Mouse (Mus musculus) intestine, embryonic 15.5 days (tissue): ENCODE results near the gene Gpx7. TPM values are rescaled to one million over a fixed set of nuclear protein-coding genes. Genes with fewer than 3 reads are reported as not detected.

Experiments used
- ATAC-seq: fragments of 200-750 bp; cut with Nextera tagmentation; 2 replicates; pipeline ENCODE4 v1.8.0; 2017; ENCODE audit warnings: moderate TSS enrichment, moderate library complexity
- H3K27ac ChIP-seq: fragments of 300-500 bp; sonication (generic); 2 replicates; pipeline ENCODE4 v1.5.1; 2015; ENCODE audit warnings: mild to moderate bottlenecking, inconsistent platforms
- H3K27me3 ChIP-seq: fragments of 300-500 bp; sonication (generic); replicated peaks from 2 replicates; pipeline ENCODE4 v1.6.1; 2015; ENCODE audit warnings: inconsistent platforms
- H3K36me3 ChIP-seq: fragments of 300-500 bp; sonication (generic); 2 replicates; pipeline ENCODE4 v1.6.1; 2015; ENCODE audit warnings: inconsistent platforms
- H3K4me1 ChIP-seq: fragments of 300-500 bp; sonication (generic); replicated peaks from 2 replicates; pipeline ENCODE4 v1.6.1; 2015; ENCODE audit warnings: inconsistent platforms
- H3K4me2 ChIP-seq: fragments of 300-500 bp; sonication (generic); replicated peaks from 2 replicates; pipeline ENCODE4 v1.6.1; 2015; ENCODE audit warnings: mild to moderate bottlenecking, inconsistent platforms
- H3K4me3 ChIP-seq: fragments of 300-500 bp; sonication (generic); replicated peaks from 2 replicates; pipeline ENCODE4 v1.5.1; 2015; ENCODE audit warnings: inconsistent platforms
- H3K9ac ChIP-seq: fragments of 300-500 bp; sonication (generic); 2 replicates; pipeline ENCODE4 v1.6.1; 2015; ENCODE audit warnings: inconsistent platforms
- H3K9me3 ChIP-seq: fragments of 300-500 bp; sonication (generic); 2 replicates; pipeline ENCODE4 v1.6.1; 2016; ENCODE audit warnings: inconsistent platforms
- WGBS: fragments of 180-500 bp; shearing (Covaris S2); methylation state at CpG from one replicate; pipeline ENCODE4 v1.1.7; 2015; 5-methylcytosine and 5-hydroxymethylcytosine counted together
- polyA plus RNA-seq: library from polyadenylated mRNA; unstranded; fragments of >200 nt; fragmentation: Nextera tagmentation; extraction: Ambion mirVana; gene quantifications from 2 replicates; pipeline ENCODE4 v1.2.1, GENCODE M21; 2015

The Gpx7 gene
- polyA plus RNA-seq, 1 experiment from 2014 or later = 42.6 TPM

GRCm38 (mm10) chr4:108427719-108428340 is 21.1 kb upstream of the Gpx7 start:
- Histone ChIP-seq H3K9me3 (no peaks in the 10 kb centered on the region), H3K9ac (no peak overlapping the region), H3K27ac (no peak overlapping the region), H3K36me3 (no peaks in the 10 kb centered on the region), H3K4me1 (peaks cover 18% of the 10 kb centered on the region), H3K4me3 (no peak overlapping the region), H3K27me3 (no peaks in the 10 kb centered on the region), H3K4me2 (no peak overlapping the region)
- ATAC-seq = peak; percentile 76
- WGBS = 32% methylated on average over 11 of the region's 11 CpGs

DNA sequence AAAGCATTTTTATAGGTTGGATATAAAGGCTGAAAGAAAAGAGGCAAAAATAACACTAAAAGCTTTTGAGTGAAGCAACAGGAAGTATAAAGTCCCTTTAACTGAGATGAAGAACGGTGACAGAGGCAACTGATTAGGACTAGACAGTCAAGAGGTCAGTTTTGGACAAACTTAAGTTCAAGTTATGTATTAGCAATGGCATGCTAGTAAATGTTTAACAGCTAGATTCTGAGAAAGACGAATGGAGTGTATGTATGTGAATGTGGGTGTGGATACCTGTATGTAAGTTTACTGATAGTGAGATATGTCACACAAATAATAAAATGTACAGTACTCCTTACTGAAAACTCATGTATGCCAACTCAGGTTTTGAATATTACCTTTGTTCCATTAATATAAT is 17.8 kb upstream of the Gpx7 start:
- no peaks in the 10 kb centered on the region for H3K27me3 ChIP-seq
- H3K9ac ChIP-seq = no peak overlapping the region
- no peaks in the 10 kb centered on the region for H3K36me3 ChIP-seq
- no peaks in the 10 kb centered on the region for H3K9me3 ChIP-seq
- ATAC-seq = peak; percentile 66
- H3K4me1 ChIP-seq = peaks cover 10% of the 10 kb centered on the region
- H3K27ac ChIP-seq = no peak overlapping the region
- no peak overlapping the region for H3K4me2 ChIP-seq
- no peak overlapping the region for H3K4me3 ChIP-seq
- WGBS = 48% methylated on average over 2 of the region's 2 CpGs

- 53% methylated on average over 8 of the region's 8 CpGs for WGBS
- no peak overlapping the region for H3K9ac ChIP-seq
- H3K36me3 ChIP-seq = no peaks in the 10 kb centered on the region
- H3K9me3 ChIP-seq = no peaks in the 10 kb centered on the region
- no peak overlapping the region for H3K4me3 ChIP-seq
- ATAC-seq = no peak
- H3K4me2 ChIP-seq = no peak overlapping the region
- peaks cover 8% of the 10 kb centered on the region for H3K4me1 ChIP-seq
- H3K27ac ChIP-seq = no peak overlapping the region
- H3K27me3 ChIP-seq = no peaks in the 10 kb centered on the region
Measured at GRCm38 (mm10) chr4:108407621-108408020, 860 bp upstream of the Gpx7 start.

DNA sequence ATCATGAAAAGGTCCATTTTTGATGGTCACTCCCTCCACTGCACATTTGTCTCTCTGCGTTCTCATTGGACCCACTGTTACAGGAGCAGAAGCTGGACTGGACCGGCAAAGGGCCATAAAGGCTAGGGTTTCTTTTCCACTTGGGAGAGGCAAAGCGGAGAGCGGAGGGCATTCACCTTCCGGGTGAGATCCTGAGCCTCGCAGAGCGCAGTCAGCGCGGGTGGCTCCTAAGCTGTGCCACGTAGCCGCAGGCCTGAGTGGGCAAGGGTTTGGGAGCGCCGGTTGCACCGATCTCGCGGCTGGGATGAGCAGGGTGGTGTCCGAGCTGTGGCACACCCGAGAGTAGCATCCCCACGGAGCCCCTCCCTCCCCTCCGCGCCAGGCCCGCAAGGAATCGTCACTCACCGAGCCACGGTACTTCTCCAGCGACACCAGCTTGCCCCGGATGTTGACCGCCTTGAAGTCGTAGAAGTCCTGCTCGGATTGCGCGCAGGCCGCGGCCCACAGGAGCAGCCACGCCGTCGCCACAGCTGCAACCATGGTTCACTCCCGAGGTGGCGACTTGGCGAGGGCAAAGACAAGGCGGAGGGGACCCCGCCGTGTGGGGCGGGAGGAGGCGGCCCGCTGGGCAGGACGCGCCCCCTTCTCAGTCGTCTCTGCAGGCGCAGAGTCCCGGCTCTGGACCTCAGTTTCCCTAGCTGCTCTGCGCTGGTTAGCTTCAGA is 462 bp downstream of the Gpx7 start:
- 5% methylated on average over 49 of the region's 52 CpGs for WGBS
- peak overlapping the region; percentile 57 for H3K9ac ChIP-seq
- H3K4me3 ChIP-seq = peak overlapping the region; percentile 50
- peaks cover 8% of the 10 kb centered on the region for H3K4me1 ChIP-seq
- H3K27ac ChIP-seq = peak overlapping the region; percentile 42
- no peaks in the 10 kb centered on the region for H3K27me3 ChIP-seq
- peak; percentile 78 for ATAC-seq
- peak overlapping the region; percentile 94 for H3K4me2 ChIP-seq
- no peaks in the 10 kb centered on the region for H3K9me3 ChIP-seq
- no peaks in the 10 kb centered on the region for H3K36me3 ChIP-seq

- Histone ChIP-seq H3K4me2 (peak overlapping the region; percentile 94), H3K9ac (peak overlapping the region; percentile 57; the same call in 1 of the 2 replicates), H3K9me3 (no peaks in the 10 kb centered on the region), H3K36me3 (no peaks in the 10 kb centered on the region), H3K27me3 (no peaks in the 10 kb centered on the region), H3K4me3 (peak overlapping the region; percentile 50), H3K27ac (no peak overlapping the region; the same call in 1 of the 2 replicates), H3K4me1 (peaks cover 8% of the 10 kb centered on the region)
- WGBS = 74% methylated on average over 3 of the region's 3 CpGs
- ATAC-seq = peak; percentile 70
Measured at GRCm38 (mm10) chr4:108405766-108406137, 1.0 kb downstream of the Gpx7 start.

DNA sequence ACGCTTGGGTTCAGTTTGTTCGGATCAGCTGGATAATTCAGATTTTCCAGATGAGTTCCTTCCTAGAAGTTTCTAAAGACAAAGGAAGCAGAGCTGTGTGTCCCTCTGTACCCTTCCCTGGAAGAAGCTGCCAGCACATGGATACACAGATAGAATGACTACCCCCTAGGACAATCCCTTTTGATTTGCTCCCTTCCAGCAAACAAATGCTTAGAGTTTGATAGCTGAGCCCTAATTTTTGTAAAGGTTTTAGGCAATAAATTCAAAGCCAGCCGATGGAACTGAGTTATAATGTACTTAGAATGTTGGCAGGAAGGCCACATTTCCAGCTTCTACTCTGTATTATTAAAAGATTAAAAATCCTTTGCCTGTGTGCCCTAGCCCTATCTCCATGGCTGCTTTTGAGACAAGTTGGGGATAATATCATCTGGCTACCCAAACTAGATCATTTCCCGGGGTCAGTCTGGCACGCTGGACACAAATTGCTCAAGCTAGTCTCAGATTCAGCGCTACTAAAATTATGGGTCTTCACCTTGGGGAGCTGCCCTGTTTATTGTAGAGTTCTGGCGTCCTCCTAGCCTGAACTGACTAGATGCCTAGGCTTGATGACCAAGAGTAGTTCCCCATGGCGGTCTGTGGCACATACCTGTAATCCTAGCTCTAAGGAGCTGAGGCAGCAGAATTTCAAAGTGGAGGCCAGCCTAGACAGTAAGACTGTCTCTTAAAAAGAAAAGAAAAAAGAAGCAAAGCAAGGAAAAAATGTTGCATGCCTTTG is 2.7 kb downstream of the Gpx7 start:
- 87% methylated on average over 8 of the region's 8 CpGs for WGBS
- Histone ChIP-seq H3K9me3 (no peaks in the 10 kb centered on the region), H3K27me3 (no peaks in the 10 kb centered on the region), H3K9ac (no peak overlapping the region), H3K36me3 (no peaks in the 10 kb centered on the region), H3K4me2 (no peak overlapping the region), H3K27ac (no peak overlapping the region), H3K4me3 (no peak overlapping the region), H3K4me1 (peaks cover 8% of the 10 kb centered on the region)
- no peak for ATAC-seq

- 87% methylated on average over 10 of the region's 10 CpGs for WGBS
- Histone ChIP-seq H3K27me3 (no peaks in the 10 kb centered on the region), H3K36me3 (no peaks in the 10 kb centered on the region), H3K9ac (no peak overlapping the region), H3K27ac (no peak overlapping the region), H3K4me3 (no peak overlapping the region), H3K9me3 (no peaks in the 10 kb centered on the region), H3K4me1 (no peaks in the 10 kb centered on the region), H3K4me2 (no peak overlapping the region)
- no peak for ATAC-seq
Measured at GRCm38 (mm10) chr4:108400395-108400794, 6.4 kb downstream of the Gpx7 start.

- H3K4me3 ChIP-seq = no peak overlapping the region
- 0 out of 2 replicates have a peak, but pooled peaks cover 4% of the 10 kb centered on the region for H3K4me1 ChIP-seq
- no peak overlapping the region for H3K4me2 ChIP-seq
- H3K9me3 ChIP-seq = no peaks in the 10 kb centered on the region
- no peaks in the 10 kb centered on the region for H3K27me3 ChIP-seq
- no peak overlapping the region for H3K27ac ChIP-seq
- no peak overlapping the region for H3K9ac ChIP-seq
- H3K36me3 ChIP-seq = no peaks in the 10 kb centered on the region
- no peak for ATAC-seq
Measured at GRCm38 (mm10) chr4:108394236-108394635, 12.5 kb downstream of the Gpx7 start.

GRCm38 (mm10) chr4:108392558-108392957 is 14.2 kb downstream of the Gpx7 start:
- H3K27me3 ChIP-seq = no peaks in the 10 kb centered on the region
- no peak overlapping the region for H3K4me2 ChIP-seq
- H3K9me3 ChIP-seq = no peaks in the 10 kb centered on the region
- no peaks in the 10 kb centered on the region for H3K36me3 ChIP-seq
- no peak overlapping the region for H3K27ac ChIP-seq
- peak; percentile 26; the same call in 1 of the 2 replicates for ATAC-seq
- 61% methylated on average over 2 of the region's 2 CpGs for WGBS
- H3K4me1 ChIP-seq = peaks cover 11% of the 10 kb centered on the region; the same call in 1 of the 2 replicates
- H3K4me3 ChIP-seq = no peak overlapping the region
- no peak overlapping the region for H3K9ac ChIP-seq

GRCm38 (mm10) chr4:108391124-108391523 is 15.6 kb downstream of the Gpx7 start:
- H3K27ac ChIP-seq = peak overlapping the region; percentile 45
- no peaks in the 10 kb centered on the region for H3K36me3 ChIP-seq
- peaks cover 11% of the 10 kb centered on the region; the same call in 1 of the 2 replicates for H3K4me1 ChIP-seq
- no peak overlapping the region for H3K4me3 ChIP-seq
- H3K9ac ChIP-seq = no peak overlapping the region
- peak; percentile 75 for ATAC-seq
- H3K9me3 ChIP-seq = no peaks in the 10 kb centered on the region
- WGBS = 66% methylated on average over 5 of the region's 5 CpGs
- H3K4me2 ChIP-seq = 0 out of 2 replicates have a peak overlapping the region, but pooled peaks have one; percentile 3
- no peaks in the 10 kb centered on the region for H3K27me3 ChIP-seq

DNA sequence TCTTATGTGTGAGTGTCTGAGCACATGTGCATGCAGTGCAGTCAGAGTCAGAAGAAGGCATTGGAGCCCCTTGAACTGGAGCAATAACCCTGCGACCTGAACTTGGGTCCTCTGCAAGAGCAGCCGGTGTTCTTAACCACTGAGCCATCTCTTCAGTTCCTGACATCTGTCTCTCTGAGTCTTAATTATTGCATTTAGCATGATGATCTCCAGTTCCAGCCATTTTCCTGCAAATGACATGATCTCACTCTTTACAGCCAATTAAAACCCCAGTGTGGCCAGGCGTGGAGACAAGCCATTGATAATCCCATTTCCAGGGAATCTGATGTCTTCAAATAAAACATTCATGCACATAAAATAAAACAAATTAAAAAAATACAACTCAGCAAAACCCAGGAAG is 18.0 kb downstream of the Gpx7 start:
- Histone ChIP-seq H3K4me3 (no peak overlapping the region), H3K27me3 (peaks cover 6% of the 10 kb centered on the region; the same call in 1 of the 2 replicates), H3K4me1 (peaks cover 11% of the 10 kb centered on the region; the same call in 1 of the 2 replicates), H3K9ac (no peak overlapping the region), H3K27ac (no peak overlapping the region), H3K4me2 (no peak overlapping the region), H3K36me3 (no peaks in the 10 kb centered on the region), H3K9me3 (no peaks in the 10 kb centered on the region)
- no peak for ATAC-seq
- 70% methylated on average over 3 of the region's 3 CpGs for WGBS

DNA sequence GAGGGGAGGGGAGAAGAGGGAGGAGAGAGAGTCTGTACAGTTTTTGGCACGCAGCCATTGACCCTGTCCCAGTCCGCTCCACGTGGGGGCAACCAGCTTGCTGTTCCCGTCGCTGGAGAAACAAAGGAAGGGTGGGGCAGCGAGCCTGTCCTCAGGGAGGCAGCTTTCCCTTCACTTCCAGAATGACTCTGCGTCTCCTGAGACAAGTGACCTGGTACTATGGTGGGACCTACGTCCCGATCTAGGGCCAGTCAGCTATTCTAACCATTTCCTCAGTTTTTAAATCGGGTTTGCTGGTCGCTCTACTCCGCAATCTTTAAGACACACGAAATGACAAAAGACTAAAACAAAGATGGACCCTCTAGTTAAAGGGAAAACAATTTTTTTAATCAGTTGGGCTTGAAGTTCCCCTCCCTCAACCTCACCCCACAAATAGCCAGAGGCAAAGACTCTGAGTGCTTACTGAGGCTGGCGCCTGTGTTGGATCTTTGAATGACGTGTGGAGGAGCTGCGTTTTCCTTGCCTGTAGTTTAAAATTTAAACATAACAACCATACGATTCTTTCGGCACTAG is 19.0 kb downstream of the Gpx7 start:
- H3K27me3 ChIP-seq = peaks cover 16% of the 10 kb centered on the region
- peaks cover 18% of the 10 kb centered on the region for H3K4me1 ChIP-seq

More for the DNA sequence above, 19.0 kb downstream of the Gpx7 start:
- H3K4me2 ChIP-seq = peak overlapping the region; percentile 70
- WGBS = 1% methylated on average over 18 of the region's 18 CpGs
- H3K4me3 ChIP-seq = peak overlapping the region; percentile 35
- H3K36me3 ChIP-seq = no peaks in the 10 kb centered on the region
- peak overlapping the region; percentile 45 for H3K9ac ChIP-seq
- peak overlapping the region; percentile 70 for H3K27ac ChIP-seq
- H3K9me3 ChIP-seq = no peaks in the 10 kb centered on the region
- ATAC-seq = peak; percentile 70
